Mouse (Mus musculus) adrenal gland, adult 8-10 months (tissue): Measurements from ENCODE around the gene Gm47959. TPM values are rescaled to one million over a fixed set of nuclear protein-coding genes. Genes with fewer than 3 reads are reported as not detected.

Experiments
- DNase-seq: peaks from one replicate; pipeline ENCODE4 v3.0.0; 2022
- total RNA-seq, 4 experiments: library from RNA; stranded (reverse); gene quantifications; 2 replicates each; pipeline ENCODE4 v1.2.4; 2022

Gene Gm47959
- total RNA-seq, 4 experiments from 2014 or later: not detected

- no peak for DNase-seq
Observed at GRCm38 (mm10) chr1:83034509-83034908, 34.2 kb downstream of the Gm47959 start.

GRCm38 (mm10) chr1:83036892-83037667, 36.7 kb downstream of the Gm47959 start:
- DNase-seq: no peak

- DNase-seq: no peak
Observed at GRCm38 (mm10) chr1:83038109-83038672, 37.8 kb downstream of the Gm47959 start, which contains the start of gene Slc19a3. TSS of gene Slc19a3 (minus strand) at chr1:83038448.

DNA sequence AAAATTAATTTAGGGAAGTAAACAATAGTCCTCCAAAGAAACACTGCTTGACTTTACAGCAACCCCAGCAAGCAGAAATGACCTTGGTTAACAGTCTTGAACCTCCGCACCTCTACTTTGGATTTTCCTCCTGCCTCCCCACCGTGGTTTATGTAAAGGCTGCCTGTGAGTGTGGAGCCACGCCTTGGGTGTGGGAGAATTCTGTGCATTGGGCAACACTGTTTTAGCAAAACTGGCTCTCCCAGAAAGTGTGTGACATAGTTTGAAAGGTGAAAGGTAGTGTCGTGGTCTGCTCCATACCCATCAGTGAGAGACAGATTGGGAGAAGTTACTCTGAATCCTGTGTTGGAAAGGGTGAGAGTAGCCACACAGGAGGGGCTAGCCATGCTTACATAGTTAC, 38.7 kb downstream of the Gm47959 start:
- no peak for DNase-seq

DNA sequence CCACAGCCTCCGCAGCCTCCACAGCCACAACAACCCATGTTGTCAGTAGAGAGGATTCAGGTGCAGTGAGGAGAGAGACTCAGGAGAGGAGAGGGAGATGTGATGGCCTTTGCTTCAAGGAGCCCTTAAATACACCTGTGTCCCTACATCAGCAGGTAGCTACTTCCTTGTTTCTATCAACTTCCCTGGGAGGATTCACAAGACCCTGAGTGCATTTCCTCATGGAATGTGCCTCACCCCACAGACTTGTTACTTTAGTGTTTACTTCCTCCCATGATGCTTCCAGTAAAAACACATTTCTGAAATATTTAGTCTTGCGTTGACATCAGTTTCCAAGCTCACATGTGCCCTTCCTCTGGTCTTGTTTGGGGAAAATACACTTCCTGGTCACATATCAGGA, 42.0 kb downstream of the Gm47959 start, which contains the start of gene Krtap28-10:
Gene Krtap28-10 (minus strand): TSS at position 101 of the 400 bp plus-strand sequence.
- no peak for DNase-seq

- DNase-seq: no peak
Observed at GRCm38 (mm10) chr1:83044882-83045427, 44.6 kb downstream of the Gm47959 start, which contains the start of gene Gm47969. TSS of gene Gm47969 (plus strand) at chr1:83044932.

Other genes with a start within 250 kb of the Gm47959 start
- not detected for gene Tm4sf20, start 232.1 kb upstream of the Gm47959 start, total RNA-seq
- not detected for gene Gm47791, start 229.3 kb upstream of the Gm47959 start, total RNA-seq
- 10 to 100 TPM; 42.8 to 63.0 (median 58.2) TPM for gene Agfg1, start 161.1 kb upstream of the Gm47959 start, total RNA-seq
- gene A030005L19Rik, start 87.2 kb upstream of the Gm47959 start, total RNA-seq: 1 to 10 TPM in 1 of 4 experiments, under 1 TPM in 2, not detected in 1; 0.44 to 1.0 (median 0.62) TPM
- gene A030014E15Rik, start 75.6 kb upstream of the Gm47959 start, total RNA-seq: not detected
- not detected for gene Gm6217, start 69.1 kb upstream of the Gm47959 start, total RNA-seq
- gene A030003K21Rik, start 57.2 kb upstream of the Gm47959 start, total RNA-seq: not detected
- gene Gm7544, start 44.5 kb upstream of the Gm47959 start, total RNA-seq: not detected
- not detected for gene Gm47955, start 40.3 kb upstream of the Gm47959 start, total RNA-seq
- under 1 TPM in 2 of 4 experiments, not detected in 2; 0.15 to 0.18 TPM for gene Slc19a3, start 37.9 kb downstream of the Gm47959 start, total RNA-seq
- gene Krtap28-10, start 41.9 kb downstream of the Gm47959 start, total RNA-seq: not detected
- gene Gm47969, start 44.4 kb downstream of the Gm47959 start, total RNA-seq: not detected
- gene A030005K14Rik, start 58.8 kb downstream of the Gm47959 start, total RNA-seq: not detected
- not detected for gene Krtap28-13, start 60.4 kb downstream of the Gm47959 start, total RNA-seq
- not detected for gene Ccl20, start 116.2 kb downstream of the Gm47959 start, total RNA-seq
- not detected for gene Daw1, start 159.2 kb downstream of the Gm47959 start, total RNA-seq